Mouse (Mus musculus) lung, postnatal 4 days (tissue): ENCODE results near the gene Skint5.
"Not testable (repeated sequence)": the region's sequence is repeated elsewhere in the genome, so short reads cannot be mapped to it uniquely, and the experiment has no call there.

Experiments
- DNase-seq, 2 experiments: peaks; one replicate each; pipeline ENCODE4 v3.0.0; 2021

Gene Skint5

DNA sequence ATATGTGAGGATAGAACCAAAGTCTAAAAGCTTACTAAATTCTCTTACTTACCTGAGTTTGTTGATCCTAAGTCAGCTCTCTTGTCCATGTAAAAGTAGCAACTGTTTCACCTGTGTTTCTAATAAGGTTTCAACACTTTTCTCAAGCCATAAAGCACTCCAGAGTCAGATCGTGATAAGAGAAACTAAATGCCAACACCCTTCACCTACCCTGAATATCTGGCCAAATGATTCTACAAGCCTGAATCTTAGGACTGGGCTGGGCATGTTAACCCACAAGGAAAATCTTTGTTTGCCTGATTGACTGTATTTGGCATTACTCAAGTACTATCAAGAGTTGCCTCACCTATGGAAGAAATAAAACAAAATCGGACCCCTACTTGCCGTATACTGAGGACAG is at the start of gene Skint5:
TSS of gene Skint5 (minus strand) at position 101 of the 400 bp plus-strand sequence.
- DNase-seq = no peak

DNA sequence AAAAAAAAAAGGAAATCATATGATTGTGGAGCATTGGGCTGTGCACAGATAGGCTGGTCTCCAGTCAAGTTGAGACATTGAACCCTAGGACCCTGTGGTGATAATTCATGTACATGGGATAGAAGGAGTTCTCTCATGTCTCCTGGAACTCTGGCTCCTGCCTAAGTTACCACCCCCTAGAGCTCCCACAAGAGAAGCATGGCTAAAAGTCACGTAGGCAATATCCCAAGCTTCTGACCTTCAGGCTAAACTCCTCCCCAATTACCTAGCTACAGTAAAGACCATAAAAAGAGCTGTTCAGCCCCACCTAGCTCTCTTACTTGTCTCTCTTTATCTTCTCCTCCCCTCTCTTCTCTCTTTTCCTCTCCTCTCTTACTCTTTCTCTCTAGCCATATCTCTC is 42.0 kb downstream of the Skint5 start:
- no peak for DNase-seq

DNA sequence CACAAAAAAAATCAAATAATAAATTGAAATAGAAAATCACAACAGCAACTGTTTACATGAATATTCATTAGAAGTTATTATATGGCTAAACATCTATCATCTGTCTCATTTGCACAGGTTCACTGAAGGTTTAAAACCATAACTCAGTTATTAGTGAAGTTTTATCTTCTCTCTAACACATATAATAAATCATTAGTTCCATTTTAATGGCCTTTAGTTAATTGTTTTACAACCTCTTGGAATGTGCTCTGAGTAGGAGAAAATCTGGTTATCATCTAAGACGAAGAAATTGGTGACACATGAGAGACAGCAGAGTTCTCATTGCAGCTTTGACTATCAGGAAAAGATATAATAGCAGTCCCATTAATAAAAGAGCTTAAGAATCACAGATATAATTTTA is 235.1 kb downstream of the Skint5 start:
- no peak for DNase-seq

DNA sequence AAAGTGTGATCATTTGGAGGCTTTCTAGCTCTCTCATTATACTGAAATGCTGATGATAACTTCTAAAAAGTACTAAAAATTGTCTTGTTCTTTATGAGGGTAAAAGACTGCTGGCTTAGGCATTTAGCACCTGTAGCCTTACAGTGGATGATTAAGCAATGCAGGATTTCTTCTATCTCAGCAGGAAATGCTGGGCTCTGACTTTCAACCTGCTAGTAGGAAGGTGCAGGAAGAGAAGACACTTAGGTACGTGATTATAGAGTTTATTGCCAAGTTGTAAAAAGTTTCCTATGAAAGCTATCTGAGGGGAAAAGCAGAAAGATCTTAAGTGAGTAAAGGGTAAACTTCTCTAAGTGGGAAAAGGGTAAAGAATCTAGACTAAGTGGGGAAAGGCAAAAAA is 235.6 kb downstream of the Skint5 start:
- DNase-seq = no peak

DNA sequence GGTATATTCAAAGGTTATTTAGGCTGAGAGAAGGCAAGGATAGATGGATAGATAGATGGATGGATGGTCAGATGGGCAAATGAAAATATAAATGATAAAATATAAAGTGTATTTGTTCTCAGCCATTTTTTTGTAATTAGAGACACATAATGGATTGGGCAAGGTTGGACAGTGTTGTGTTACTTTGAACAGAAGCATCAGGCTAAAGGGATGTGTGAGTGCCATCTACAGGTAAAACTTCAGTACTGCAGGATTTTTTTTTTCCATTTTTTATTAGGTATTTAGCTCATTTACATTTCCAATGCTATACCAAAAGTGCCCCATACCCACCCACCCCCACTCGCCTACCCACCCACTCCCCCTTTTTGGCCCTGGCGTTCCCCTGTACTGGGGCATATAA is 551.1 kb downstream of the Skint5 start:
- not testable (repeated sequence) for DNase-seq
